Mouse (Mus musculus) Muller cell, postnatal 12 days (primary cell): ENCODE data around the gene Catsper4.

ENCODE experiments used
- DNase-seq: peaks from one replicate; pipeline ENCODE4 v3.0.0-alpha.2; 2015; ENCODE audit errors: inconsistent ontology term

Catsper4 gene

GRCm38 (mm10) chr4:134250930-134251240, 23.7 kb upstream of the Catsper4 start:
- DNase-seq = no peak

GRCm38 (mm10) chr4:134250116-134250929, 23.1 kb upstream of the Catsper4 start:
- no peak for DNase-seq

- peak; percentile 62 for DNase-seq
These were observed 22.5 kb upstream of the Catsper4 start for GRCm38 (mm10) chr4:134249651-134250050.

- no peak for DNase-seq
These were observed 19.6 kb upstream of the Catsper4 start, which contains the start of gene Gm30191 for GRCm38 (mm10) chr4:134246719-134247258. TSS of gene Gm30191 (plus strand) at chr4:134246935.

- no peak for DNase-seq
These were observed 19.1 kb upstream of the Catsper4 start for GRCm38 (mm10) chr4:134246256-134246655.

- peak; percentile 97 for DNase-seq
These were observed 18.1 kb upstream of the Catsper4 start, which contains the start of gene Zfp593 for GRCm38 (mm10) chr4:134245148-134245843. TSS of gene Zfp593 (minus strand) at chr4:134245592.

- DNase-seq = peak; percentile 83
These were observed 16.5 kb upstream of the Catsper4 start, which contains the start of gene E130218I03Rik for GRCm38 (mm10) chr4:134243516-134244250. TSS of gene E130218I03Rik (plus strand) at chr4:134243662.

- peak; percentile 63 for DNase-seq
These were observed 11.5 kb upstream of the Catsper4 start for GRCm38 (mm10) chr4:134238686-134239085.

GRCm38 (mm10) chr4:134238279-134238651, 11.1 kb upstream of the Catsper4 start, which contains the start of gene Cnksr1:
TSS of gene Cnksr1 (minus strand) at chr4:134238399.
- peak; percentile 85 for DNase-seq

GRCm38 (mm10) chr4:134237582-134238278, 10.5 kb upstream of the Catsper4 start:
- DNase-seq = no peak

- no peak for DNase-seq
These were observed 7.7 kb upstream of the Catsper4 start for GRCm38 (mm10) chr4:134234876-134235275.

- DNase-seq = no peak
These were observed 3.2 kb upstream of the Catsper4 start for GRCm38 (mm10) chr4:134230431-134230830.

- DNase-seq = no peak
These were observed 4.2 kb downstream of the Catsper4 start for GRCm38 (mm10) chr4:134222793-134223600.

GRCm38 (mm10) chr4:134206488-134207053, 20.6 kb downstream of the Catsper4 start:
- no peak for DNase-seq

- no peak for DNase-seq
These were observed 23.8 kb downstream of the Catsper4 start for GRCm38 (mm10) chr4:134203340-134203896.

- no peak for DNase-seq
These were observed 24.3 kb downstream of the Catsper4 start, which contains the start of gene Gm7534 for GRCm38 (mm10) chr4:134202904-134203303. TSS of gene Gm7534 (minus strand) at chr4:134203004.

GRCm38 (mm10) chr4:134199371-134199770, 27.8 kb downstream of the Catsper4 start:
- no peak for DNase-seq

- no peak for DNase-seq
These were observed 40.9 kb downstream of the Catsper4 start for GRCm38 (mm10) chr4:134186268-134186667.

GRCm38 (mm10) chr4:134185569-134185968, 41.6 kb downstream of the Catsper4 start:
- no peak for DNase-seq

- DNase-seq = no peak
These were observed 43.5 kb downstream of the Catsper4 start for GRCm38 (mm10) chr4:134183711-134184110.
